Mouse (Mus musculus) spleen, adult 2 months (tissue): ENCODE results near the gene Olfr718-ps1. TPM values are rescaled to one million over a fixed set of nuclear protein-coding genes. Genes with fewer than 3 reads are reported as not detected.

ENCODE experiments used
- DNase-seq, 2 experiments: peaks; one replicate each; pipeline versions ENCODE4 v3.0.0 to v3.0.0-alpha.2; 2012 to 2021; ENCODE audit warnings: low spot score in 2 of 2, low read depth in 1 of 2
- H3K27ac ChIP-seq: fragments of 200-500 bp; 2 replicates; pipeline ENCODE4 v1.5.1; 2012; ENCODE audit warnings: low read length, inconsistent platforms; ENCODE audit not compliant: insufficient read depth
- H3K27me3 ChIP-seq: fragments of 200-500 bp; 2 replicates; pipeline ENCODE4 v1.6.1; 2012; ENCODE audit warnings: mild to moderate bottlenecking, moderate library complexity, low read length, inconsistent platforms; ENCODE audit not compliant: control insufficient read depth, insufficient read depth
- H3K36me3 ChIP-seq: fragments of 200-500 bp; 2 replicates; pipeline ENCODE4 v1.6.1; 2012; ENCODE audit warnings: mild to moderate bottlenecking, low read length, inconsistent platforms; ENCODE audit not compliant: control insufficient read depth, insufficient read depth
- H3K4me1 ChIP-seq: fragments of 200-500 bp; 2 replicates; pipeline ENCODE4 v1.6.1; 2011; ENCODE audit warnings: inconsistent platforms; ENCODE audit not compliant: control insufficient read depth, insufficient read depth, insufficient read length
- H3K4me3 ChIP-seq: fragments of 200-500 bp; 2 replicates; pipeline ENCODE4 v1.5.1; 2011; ENCODE audit warnings: mild to moderate bottlenecking, inconsistent platforms; ENCODE audit not compliant: insufficient read depth, insufficient read length; ENCODE audit errors: extremely low read depth
- CTCF ChIP-seq: fragments of 200-500 bp; IDR thresholded peaks from 2 replicates; pipeline ENCODE4 v1.5.1; 2011; ENCODE audit warnings: mild to moderate bottlenecking, inconsistent platforms; ENCODE audit not compliant: insufficient read depth, insufficient read length, insufficient replicate concordance; ENCODE audit errors: extremely low read depth
- POLR2A ChIP-seq: fragments of 200-500 bp; IDR thresholded peaks from 2 replicates; pipeline ENCODE4 v1.6.1; 2011; ENCODE audit warnings: low read depth, low read length, inconsistent platforms
- WGBS: fragments of 180-500 bp; shearing (Covaris S2); methylation state at CpG from one replicate; pipeline ENCODE4 v1.1.7; 2018; 5-methylcytosine and 5-hydroxymethylcytosine counted together
- polyA plus RNA-seq: library from polyadenylated mRNA; depleted of rRNA; stranded (reverse); fragments of >200 nt; gene quantifications from 2 replicates; pipeline ENCODE4 v1.2.3, GENCODE M21; 2012

The Olfr718-ps1 gene
- polyA plus RNA-seq, 1 experiment, result not detected

DNA sequence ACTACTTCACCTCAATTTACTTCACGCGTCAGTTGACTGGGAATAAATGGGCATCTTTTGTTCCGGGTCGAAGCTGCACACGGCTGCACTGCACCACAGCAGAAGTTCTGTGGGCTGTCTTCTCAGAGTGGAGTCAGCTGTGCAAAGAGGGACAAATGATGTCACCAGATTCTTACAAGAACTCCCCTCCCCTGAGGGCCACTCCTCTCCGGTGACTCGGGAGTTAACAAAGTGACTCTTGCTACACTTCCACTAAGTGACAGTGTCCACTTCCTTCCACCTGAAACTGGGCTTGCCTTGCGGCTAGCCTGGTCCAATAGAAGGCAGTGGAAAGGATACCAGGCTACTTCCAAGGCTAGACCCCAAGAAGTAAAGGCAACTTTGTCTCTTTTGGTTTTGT lies 25.3 kb downstream of the Olfr718-ps1 start:
- DNase-seq, result no peak
- Histone ChIP-seq H3K36me3 (no peaks in the 10 kb centered on the region), H3K4me3 (no peak overlapping the region), H3K4me1 (no peaks in the 10 kb centered on the region), H3K27ac (no peak overlapping the region), H3K27me3 (no peaks in the 10 kb centered on the region)
- WGBS, result 71% methylated on average over 8 of the region's 8 CpGs
- no peak for TF ChIP-seq POLR2A
- TF ChIP-seq CTCF, result no peak

DNA sequence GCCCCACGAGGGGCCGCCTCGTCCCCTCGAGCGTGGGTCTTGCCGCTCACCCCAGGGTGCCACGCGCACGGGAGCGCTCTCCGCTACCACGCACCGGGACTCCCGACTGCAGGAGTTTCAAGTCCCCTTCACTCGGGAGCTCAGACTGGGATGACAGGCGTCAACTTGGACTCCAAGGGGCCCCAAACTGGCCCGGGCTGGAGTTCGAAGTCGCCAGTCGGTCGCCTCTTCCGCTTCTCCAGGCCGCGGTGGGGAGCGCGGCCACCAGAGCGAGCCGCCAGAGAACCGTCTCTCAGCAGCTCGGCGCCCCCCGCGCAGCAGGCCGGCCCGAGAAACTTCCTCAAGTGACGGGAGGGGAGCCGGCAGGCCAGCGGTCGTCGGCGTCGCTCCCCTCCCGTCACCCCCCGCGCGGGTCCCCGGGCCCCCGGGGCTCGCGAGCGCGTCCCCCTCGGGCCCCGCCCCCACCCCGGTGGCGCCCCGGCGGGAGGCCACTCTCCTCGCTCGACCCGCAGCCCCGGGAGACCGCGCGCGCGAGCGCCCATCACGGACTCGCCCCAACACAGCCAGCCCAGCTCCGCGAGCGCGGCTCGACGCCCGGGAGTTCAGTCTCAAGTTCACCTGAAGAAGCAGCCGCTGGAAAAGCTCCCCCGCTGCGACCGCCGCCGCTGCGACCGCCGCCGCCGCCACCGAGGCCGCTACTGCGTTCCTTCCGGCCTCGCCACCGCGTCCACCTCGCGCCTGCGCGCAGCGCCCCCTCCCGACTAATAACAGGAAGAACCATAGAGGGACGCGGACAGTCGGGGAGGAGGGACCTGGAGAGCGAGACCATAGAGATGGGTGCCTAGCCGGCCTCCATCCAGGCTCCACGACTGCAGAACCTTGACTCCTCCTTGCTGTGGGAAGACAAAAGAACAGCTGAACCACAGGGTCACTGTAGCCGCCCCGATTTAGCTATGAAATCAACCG lies 34.8 kb downstream of the Olfr718-ps1 start, which contains the start of gene Rnf216:
Gene Rnf216, minus strand, starts transcription at position 714 of the 966 bp plus-strand sequence.
- H3K27ac ChIP-seq, result peak within 1 kb of the TSS; percentile 83
- 1% methylated on average over 104 of the region's 110 CpGs for WGBS
- peak; percentile 88 to 89 for DNase-seq
- H3K4me1 ChIP-seq, result peaks cover 7% of the 10 kb centered on the region; the same call in 1 of the 2 replicates
- H3K4me3 ChIP-seq, result peak within 1 kb of the TSS; percentile 75
- TF ChIP-seq CTCF, result peak; percentile 54; the same call in 1 of the 2 replicates
- peak; percentile 59 for TF ChIP-seq POLR2A
- no peaks in the 10 kb centered on the region; the same call in 1 of the 2 replicates for H3K36me3 ChIP-seq
- no peaks in the 10 kb centered on the region for H3K27me3 ChIP-seq

DNA sequence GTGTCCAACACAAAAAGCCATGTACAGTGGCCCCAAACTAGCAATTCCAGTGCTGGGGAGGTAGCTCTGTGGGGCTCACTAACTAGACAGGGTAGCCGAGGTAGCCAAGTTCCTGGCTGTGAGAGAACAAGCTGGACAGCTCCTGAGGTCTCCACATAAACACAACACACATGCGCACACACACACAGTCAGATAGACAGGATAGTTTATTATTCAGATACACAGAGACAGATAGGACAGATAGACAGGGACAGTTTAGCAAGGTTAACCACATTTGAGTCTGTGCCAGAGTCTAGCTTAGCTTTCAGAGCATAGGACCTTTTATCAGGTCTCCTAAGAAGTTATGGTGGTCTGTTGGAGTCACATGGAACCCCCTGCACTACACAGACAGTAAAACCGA lies 40.5 kb downstream of the Olfr718-ps1 start:
- Histone ChIP-seq H3K4me3 (no peak overlapping the region), H3K36me3 (no peaks in the 10 kb centered on the region; the same call in 1 of the 2 replicates), H3K27ac (no peak overlapping the region), H3K27me3 (no peaks in the 10 kb centered on the region), H3K4me1 (peaks cover 6% of the 10 kb centered on the region; the same call in 1 of the 2 replicates)
- DNase-seq, result no peak
- TF ChIP-seq CTCF, result no peak
- no peak for TF ChIP-seq POLR2A
- 78% methylated on average over 3 of the region's 3 CpGs for WGBS

DNA sequence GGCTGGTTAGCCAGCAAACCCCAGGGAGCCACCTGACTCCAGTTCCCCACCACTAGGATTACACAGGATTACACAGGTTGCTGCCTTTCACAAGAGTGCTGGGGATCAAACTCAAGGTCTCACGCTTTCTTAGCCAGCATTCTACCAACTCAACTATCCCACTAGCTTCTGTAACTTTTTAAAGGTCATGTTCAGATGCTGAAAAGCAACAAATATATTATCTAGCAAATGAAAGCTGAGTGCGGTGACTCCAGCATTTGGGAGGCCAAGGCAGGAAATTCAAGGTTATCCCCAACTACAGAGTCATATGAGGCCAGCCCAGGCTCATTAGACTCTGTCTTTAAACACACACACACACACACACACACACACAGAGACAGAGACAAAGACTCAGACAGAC lies 44.1 kb downstream of the Olfr718-ps1 start:
- Histone ChIP-seq H3K36me3 (no peaks in the 10 kb centered on the region; the same call in 1 of the 2 replicates), H3K4me1 (no peaks in the 10 kb centered on the region), H3K27me3 (no peaks in the 10 kb centered on the region), H3K4me3 (no peak overlapping the region), H3K27ac (no peak overlapping the region)
- WGBS, result 96% methylated on average over 2 of the region's 2 CpGs
- TF ChIP-seq CTCF (no peak), POLR2A (no peak)
- DNase-seq, result no peak

DNA sequence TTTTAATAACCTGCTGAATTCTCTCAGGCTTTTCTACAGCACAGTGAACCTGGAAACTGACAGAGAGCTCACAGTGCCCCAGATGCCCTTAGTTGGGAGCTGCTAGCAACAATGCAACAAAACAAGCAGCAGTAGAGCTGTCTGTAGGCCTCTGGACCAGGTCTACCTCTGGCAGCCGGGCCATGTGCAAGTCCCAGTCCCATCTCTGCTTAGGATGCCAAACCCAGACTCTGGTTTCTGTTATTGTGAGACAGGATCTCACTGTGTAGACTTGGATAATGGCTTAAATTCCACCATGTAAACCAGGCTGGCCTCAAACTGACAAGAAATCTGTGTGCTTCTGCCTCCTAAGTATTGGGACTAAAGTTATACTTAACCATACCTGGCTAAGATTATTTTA lies 45.8 kb downstream of the Olfr718-ps1 start:
- Histone ChIP-seq H3K4me1 (no peaks in the 10 kb centered on the region), H3K36me3 (no peaks in the 10 kb centered on the region; the same call in 1 of the 2 replicates), H3K27ac (no peak overlapping the region), H3K27me3 (no peaks in the 10 kb centered on the region), H3K4me3 (no peak overlapping the region)
- WGBS, result 92% methylated on average over 1 of the region's 1 CpGs
- no peak for TF ChIP-seq CTCF
- TF ChIP-seq POLR2A, result no peak
- DNase-seq, result no peak

DNA sequence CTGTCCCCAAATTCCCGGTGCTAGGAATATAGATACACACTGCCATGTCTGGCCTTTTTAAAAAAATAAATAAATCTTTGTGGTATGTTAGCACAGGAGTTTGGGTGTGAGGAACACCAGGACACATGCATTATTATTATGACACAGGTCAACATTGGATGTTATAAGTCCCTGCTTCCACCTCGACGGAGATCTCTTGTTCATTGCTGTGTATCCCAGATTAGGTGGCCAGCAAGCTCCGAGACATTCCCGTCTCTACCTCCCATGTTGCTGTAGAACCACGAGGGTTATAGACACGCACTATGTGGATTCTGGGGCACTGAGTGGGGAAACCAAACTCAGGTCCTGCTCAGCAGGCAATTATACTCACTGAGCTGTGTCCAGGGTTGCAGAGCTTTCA lies 52.1 kb downstream of the Olfr718-ps1 start:
- no peak for TF ChIP-seq CTCF
- TF ChIP-seq POLR2A, result no peak
- DNase-seq, result no peak
- WGBS, result 93% methylated on average over 7 of the region's 7 CpGs
- Histone ChIP-seq H3K4me3 (no peak overlapping the region), H3K36me3 (peaks cover 6% of the 10 kb centered on the region), H3K27me3 (no peaks in the 10 kb centered on the region), H3K4me1 (no peaks in the 10 kb centered on the region), H3K27ac (no peak overlapping the region)
